Mouse (Mus musculus) cerebellum, adult (tissue): ENCODE measurements at regions not wholly inside any gene's neighbourhood (a gene's known extent, or its start where the extent isn't known, plus 50 kb on each side); places are given as distances from the start of the nearest gene placed in this dataset.

ENCODE experiments used
- ATAC-seq: cut with Nextera tagmentation; 2 replicates; pipeline ENCODE4 v1.9.2; 2017; ENCODE audit warnings: mild to moderate bottlenecking, moderate library complexity, mixed read lengths; ENCODE audit not compliant: insufficient number of reproducible peaks, low FRiP score, low TSS enrichment

DNA sequence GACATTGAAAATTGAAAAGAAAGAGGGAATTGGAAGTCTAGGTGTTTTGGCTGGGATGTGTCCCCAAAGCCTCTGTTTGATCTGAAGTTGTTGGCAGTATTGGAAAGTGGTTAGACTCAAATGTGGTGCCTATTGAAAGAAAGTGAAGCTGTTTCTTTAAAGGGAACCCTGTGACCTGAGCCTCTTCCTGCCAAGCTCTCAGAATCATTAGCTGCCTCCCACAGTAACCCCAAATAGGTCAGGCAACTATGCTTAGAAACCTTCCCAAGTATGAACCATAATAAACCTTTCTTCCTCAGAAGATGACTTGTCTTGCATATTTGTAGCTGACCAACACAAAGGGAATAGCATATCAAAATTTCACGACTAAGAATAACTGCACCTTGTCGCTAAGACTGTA, 69.7 kb upstream of the Gm34302 start:
- ATAC-seq, result no peak

DNA sequence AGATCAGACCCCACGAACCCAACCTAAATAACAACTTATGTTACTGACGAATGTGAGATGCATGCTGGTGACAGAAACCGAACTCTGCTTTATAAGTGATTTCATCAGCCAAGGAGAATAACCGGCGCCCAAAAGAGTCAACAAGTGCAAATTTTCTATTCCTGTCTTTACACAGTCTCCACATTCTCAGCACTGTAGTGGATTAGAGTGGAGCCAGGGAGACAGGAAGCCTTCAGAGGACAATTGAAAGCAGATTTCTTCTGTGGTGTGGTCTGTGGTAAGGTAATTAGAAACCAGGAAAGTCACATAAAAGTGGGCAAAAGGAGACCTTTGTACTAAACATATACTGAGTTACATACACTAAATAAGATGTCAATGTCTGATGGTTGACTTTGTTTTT, 68.0 kb upstream of the Gm34302 start:
- no peak for ATAC-seq

DNA sequence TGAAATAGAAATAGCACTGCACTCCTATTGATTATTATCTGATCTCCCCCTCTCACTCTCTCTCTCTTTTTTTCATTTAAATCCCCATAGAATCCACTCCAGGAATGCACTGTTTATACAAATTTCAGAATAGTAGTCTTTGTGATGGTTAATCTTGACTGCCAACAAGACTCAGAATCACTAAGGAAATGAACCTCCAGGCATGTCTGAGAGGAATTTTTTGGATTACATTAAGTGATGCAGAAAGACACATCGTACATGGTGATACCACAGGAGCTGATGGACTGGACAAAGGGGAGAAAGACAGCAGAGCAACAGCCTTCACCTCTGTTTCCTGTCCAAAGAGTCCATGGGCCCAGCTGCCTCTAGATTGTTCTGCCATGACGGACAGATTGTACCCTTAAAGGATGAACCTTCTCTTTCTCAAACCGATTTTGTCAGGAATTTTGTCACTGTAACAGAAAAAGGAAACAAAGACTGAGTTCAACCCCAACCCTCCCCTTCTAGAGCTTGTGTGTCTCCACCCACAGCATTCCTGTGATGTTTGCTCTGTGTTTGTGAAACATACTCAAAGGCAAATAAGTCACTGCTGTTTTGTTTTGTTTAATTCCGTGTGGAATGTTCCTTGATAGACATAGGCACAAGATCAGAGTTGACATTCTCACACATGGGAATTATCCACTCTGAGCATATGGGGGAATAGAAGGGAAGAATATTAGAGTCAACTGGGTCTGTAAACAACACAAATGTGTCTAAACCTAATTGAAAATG, 59.1 kb upstream of the Gm34302 start:
- no peak for ATAC-seq

DNA sequence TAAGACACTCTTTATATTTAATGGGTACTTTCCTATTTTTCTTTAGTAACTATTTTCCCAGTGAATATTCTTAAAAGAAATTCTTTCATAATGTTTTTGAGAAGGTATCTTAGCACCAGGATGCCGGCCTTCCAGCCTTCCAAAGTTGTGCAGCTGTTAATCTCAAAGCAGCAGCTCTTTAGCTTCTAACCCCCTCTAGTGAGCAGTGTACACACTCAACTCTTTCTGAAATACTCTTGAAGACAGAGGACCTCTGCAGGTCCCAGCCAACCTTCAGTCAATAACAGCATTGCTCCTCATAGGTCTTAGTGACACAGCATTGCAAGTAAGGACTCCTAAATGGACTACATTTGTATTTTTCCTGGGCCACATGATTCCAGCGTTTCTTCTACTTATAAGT, 55.2 kb upstream of the Gm34302 start:
- ATAC-seq, result no peak

DNA sequence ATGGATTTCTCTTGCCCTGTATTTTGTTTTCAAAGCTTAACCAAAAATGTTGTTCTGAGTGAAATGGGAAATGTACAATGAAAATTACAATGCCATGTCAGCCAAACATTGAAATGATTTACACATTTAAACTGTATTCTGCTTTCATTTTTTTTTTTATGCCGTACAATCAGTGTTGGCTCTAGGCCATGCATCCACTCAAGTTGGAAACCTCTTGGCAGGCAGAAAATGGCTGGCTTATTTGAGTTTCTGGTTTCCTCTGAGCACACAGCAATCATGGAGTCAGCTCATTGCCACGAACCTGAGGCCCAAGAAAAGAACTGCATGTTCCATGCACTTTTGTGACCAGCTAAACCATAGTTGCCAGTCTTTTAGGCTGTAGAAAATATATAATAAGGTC, 50.5 kb upstream of the Gm34302 start:
- ATAC-seq, result no peak
